ENCODE assay signal across 10 mouse cellular contexts in genomic region chr15:8761741-8762271, GRCm38 (mm10). TPM values are rescaled to one million over a fixed set of nuclear protein-coding genes. Genes with fewer than 3 reads are reported as not detected.
DNase-seq lines count a peak whose midpoint lies in the region; ATAC-seq lines count a peak whose summit lies in the region.
"Had no signal": no experiment of that assay in that cellular context is flagged by ENCODE, and none has a peak within 500 bp of the region (broad histone marks: within the 10 kb centered on the region; RNA-seq: fewer than 3 reads in every experiment).

No protein-coding gene starts in this region.

- no peak overlapping the region for H3K27ac ChIP-seq in hindbrain, embryonic 13.5 days
- H3K27ac ChIP-seq in midbrain, embryonic 13.5 days: no peak overlapping the region
- H3K27ac ChIP-seq: macrophage had no signal

- no peaks in the 10 kb centered on the region for H3K4me1 ChIP-seq in hindbrain, embryonic 13.5 days (replicated peaks)
- H3K4me1 ChIP-seq in midbrain, embryonic 13.5 days (replicated peaks): no peaks in the 10 kb centered on the region

- no peaks in the 10 kb centered on the region for H3K9me3 ChIP-seq in hindbrain, embryonic 13.5 days
- H3K9me3 ChIP-seq in midbrain, embryonic 13.5 days: no peaks in the 10 kb centered on the region

- peak; percentile 65; the same call in 1 of the 2 replicates for ATAC-seq in hindbrain, embryonic 13.5 days (ENCODE audit: low FRiP score)
- ATAC-seq in midbrain, embryonic 13.5 days: peak; percentile 66

- no peak overlapping the region for H3K4me2 ChIP-seq in hindbrain, embryonic 13.5 days
- H3K4me2 ChIP-seq in midbrain, embryonic 13.5 days (replicated peaks): no peak overlapping the region

- WGBS in hindbrain, embryonic 13.5 days: 58% methylated on average over 9 of the region's 9 CpGs
- WGBS in midbrain, embryonic 13.5 days: 51% methylated on average over 9 of the region's 9 CpGs

- intact Hi-C loops in left cerebral cortex, postnatal 4 days (cut with DNase I): no loop called here
- intact Hi-C loops in left cerebral cortex, postnatal 25 days (cut with DNase I): loop anchor here (1.0 kb wide), 1 partner anchor 28 kb away; no protein-coding TSS in a partner anchor

- DNase-seq in left cerebral cortex, postnatal 4 days: peak; percentile 8
- no peak for DNase-seq in left cerebral cortex, postnatal 25 days (ENCODE audit: low spot score in 2 of 2)
- DNase-seq in embryo, embryonic 10 days (ENCODE audit: low spot score): peak; percentile 28
- DNase-seq in gastrocnemius, postnatal 4 days (ENCODE audit: low spot score in 2 of 2): no peak
- DNase-seq in gastrocnemius, adult 18-20 months (ENCODE audit: low spot score): no peak
- no peak for DNase-seq in urinary bladder, postnatal 14 days (ENCODE audit: low spot score)
- DNase-seq: right cerebral cortex, postnatal 25 days had no signal

- H3K9ac ChIP-seq in hindbrain, embryonic 13.5 days: no peak overlapping the region
- no peak overlapping the region for H3K9ac ChIP-seq in midbrain, embryonic 13.5 days (replicated peaks)

- no peaks in the 10 kb centered on the region for H3K36me3 ChIP-seq in hindbrain, embryonic 13.5 days
- no peaks in the 10 kb centered on the region for H3K36me3 ChIP-seq in midbrain, embryonic 13.5 days

- no peaks in the 10 kb centered on the region for H3K27me3 ChIP-seq in hindbrain, embryonic 13.5 days
- no peaks in the 10 kb centered on the region for H3K27me3 ChIP-seq in midbrain, embryonic 13.5 days

- H3K4me3 ChIP-seq in hindbrain, embryonic 13.5 days: no peak overlapping the region
- no peak overlapping the region for H3K4me3 ChIP-seq in midbrain, embryonic 13.5 days (replicated peaks)

RNA-seq across cellular contexts. Expression of gene Slc1a3, which starts 51.2 kb away (rescaled TPM):
- 100 to 1,000 TPM; 207 to 215 TPM for total RNA-seq in left cerebral cortex, postnatal 4 days (2021)
- 100 to 1,000 TPM; 333 to 334 TPM for total RNA-seq in left cerebral cortex, postnatal 25 days (2021)
- 161 and 176 TPM in 2 replicates for polyA plus RNA-seq in hindbrain, embryonic 13.5 days (2015; fragmentation: Nextera tagmentation; extraction: Ambion mirVana)
- 76.4 and 85.4 TPM in 2 replicates for polyA plus RNA-seq in midbrain, embryonic 13.5 days (2015; fragmentation: Nextera tagmentation; extraction: Ambion mirVana)
- total RNA-seq in gastrocnemius, postnatal 4 days (2021): 1 to 10 TPM; 4.9 to 6.3 TPM
- 1 to 10 TPM; 1.4 to 1.8 TPM for total RNA-seq in gastrocnemius, adult 18-20 months (2021)

Comparison
In these comparisons a context has a peak if more than half of its experiments do, and no peak if none do; other contexts are left out.
1. DNase-seq: peak in left cerebral cortex, postnatal 4 days (single experiment) and embryo, embryonic 10 days (single experiment); none in left cerebral cortex, postnatal 25 days (0 of 2), gastrocnemius, postnatal 4 days (0 of 2), gastrocnemius, adult 18-20 months (single experiment) and urinary bladder, postnatal 14 days (single experiment).
2. RNA of gene Slc1a3, which starts 51.2 kb away (total RNA-seq): 333 to 334 TPM in left cerebral cortex, postnatal 25 days and 207 to 215 TPM in left cerebral cortex, postnatal 4 days; 4.9 to 6.3 TPM in gastrocnemius, postnatal 4 days and 1.4 to 1.8 TPM in gastrocnemius, adult 18-20 months; every median in the first group is over 10 times any median in the second.